Mouse (Mus musculus) bone marrow, adult 2 months (tissue): ENCODE data around the gene Tasp1.
"Not testable (repeated sequence)": the region's sequence is repeated elsewhere in the genome, so short reads cannot be mapped to it uniquely, and the experiment has no call there.

Experiments used
- CTCF ChIP-seq: fragments of 200-500 bp; IDR thresholded peaks from 2 replicates; pipeline ENCODE4 v1.5.1; 2011; ENCODE audit warnings: low read length, control low read depth; ENCODE audit not compliant: control insufficient read depth, insufficient read depth
- POLR2A ChIP-seq: fragments of 200-500 bp; IDR thresholded peaks from 2 replicates; pipeline ENCODE4 v1.6.1; 2011; ENCODE audit warnings: low read depth, mild to moderate bottlenecking, control low read depth, low read length, borderline replicate concordance; ENCODE audit not compliant: control insufficient read depth

DNA sequence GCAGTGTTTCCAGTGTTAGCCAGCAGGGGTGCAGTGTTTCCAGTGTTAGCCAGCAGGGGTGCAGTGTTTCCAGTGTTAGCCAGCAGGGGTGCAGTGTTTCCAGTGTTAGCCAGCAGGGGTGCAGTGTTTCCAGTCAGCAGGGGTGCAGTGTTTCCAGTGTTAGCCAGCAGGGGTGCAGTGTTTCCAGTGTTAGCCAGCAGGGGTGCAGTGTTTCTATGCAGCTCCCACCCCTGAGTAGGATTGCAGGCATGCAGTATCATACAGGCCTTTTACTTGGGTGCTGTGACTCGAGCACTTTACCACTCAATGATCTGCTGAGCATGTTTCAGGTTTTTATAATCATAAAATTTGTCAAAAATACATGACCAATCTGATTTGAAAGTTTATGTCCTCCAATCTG is 76.7 kb downstream of the Tasp1 start:
- not testable (repeated sequence) for TF ChIP-seq POLR2A, CTCF
